In genomic region chr11:89302056-89302815, GRCm38 (mm10) we compare ENCODE assay signal across 7 mouse cellular contexts. TPM values are rescaled to one million over a fixed set of nuclear protein-coding genes. Genes with fewer than 3 reads are reported as not detected.
DNase-seq lines count a peak whose midpoint lies in the region; ATAC-seq lines count a peak whose summit lies in the region.

TSS of gene Nog (minus strand) at chr11:89302332.

- no peaks in the 10 kb centered on the region for H3K9me3 ChIP-seq in forebrain, embryonic 16.5 days (ENCODE audit: control insufficient read depth, low read length)
- H3K9me3 ChIP-seq in hindbrain, embryonic 15.5 days = no peaks in the 10 kb centered on the region
- H3K9me3 ChIP-seq in midbrain, embryonic 10.5 days (replicated peaks) = peaks cover 7% of the 10 kb centered on the region; the same call in 1 of the 2 replicates
- no peaks in the 10 kb centered on the region for H3K9me3 ChIP-seq in stomach, embryonic 15.5 days

- peaks cover 40% of the 10 kb centered on the region for H3K4me1 ChIP-seq in forebrain, embryonic 16.5 days (replicated peaks; ENCODE audit: control insufficient read depth, insufficient read depth, low read length)
- peaks cover 40% of the 10 kb centered on the region for H3K4me1 ChIP-seq in hindbrain, embryonic 15.5 days (replicated peaks)
- H3K4me1 ChIP-seq in midbrain, embryonic 10.5 days = peaks cover 51% of the 10 kb centered on the region
- H3K4me1 ChIP-seq in stomach, embryonic 15.5 days = peaks cover 24% of the 10 kb centered on the region

- no peaks in the 10 kb centered on the region for H3K36me3 ChIP-seq in forebrain, embryonic 16.5 days (ENCODE audit: control insufficient read depth, insufficient read depth)
- H3K36me3 ChIP-seq in hindbrain, embryonic 15.5 days = no peaks in the 10 kb centered on the region
- H3K36me3 ChIP-seq in midbrain, embryonic 10.5 days = no peaks in the 10 kb centered on the region
- H3K36me3 ChIP-seq in stomach, embryonic 15.5 days = no peaks in the 10 kb centered on the region

- H3K27me3 ChIP-seq in forebrain, embryonic 16.5 days (replicated peaks; ENCODE audit: control insufficient read depth, insufficient read depth, low read length) = no peaks in the 10 kb centered on the region
- no peaks in the 10 kb centered on the region for H3K27me3 ChIP-seq in hindbrain, embryonic 15.5 days
- H3K27me3 ChIP-seq in midbrain, embryonic 10.5 days (ENCODE audit: low read depth, poor library complexity, severe bottlenecking) = peaks cover 38% of the 10 kb centered on the region
- peaks cover 30% of the 10 kb centered on the region for H3K27me3 ChIP-seq in stomach, embryonic 15.5 days (replicated peaks)

- H3K4me2 ChIP-seq in forebrain, embryonic 16.5 days (ENCODE audit: low read length) = peak within 1 kb of the TSS; percentile 97
- H3K4me2 ChIP-seq in hindbrain, embryonic 15.5 days = peak within 1 kb of the TSS; percentile 93
- peak within 1 kb of the TSS; percentile 97 for H3K4me2 ChIP-seq in stomach, embryonic 15.5 days

- peak; percentile 57 for ATAC-seq in forebrain, embryonic 16.5 days
- ATAC-seq in hindbrain, embryonic 15.5 days (ENCODE audit: low FRiP score, low read depth) = peak; percentile 59
- peak; percentile 32; the same call in 1 of the 2 replicates for ATAC-seq in stomach, embryonic 15.5 days (ENCODE audit: insufficient read depth, low FRiP score, low read depth)

- under 1% methylated on average over 76 of the region's 97 CpGs for WGBS in forebrain, embryonic 16.5 days
- WGBS in hindbrain, embryonic 15.5 days = under 1% methylated on average over 86 of the region's 97 CpGs
- WGBS in midbrain, embryonic 10.5 days = under 1% methylated on average over 96 of the region's 97 CpGs
- WGBS in stomach, embryonic 15.5 days = under 1% methylated on average over 87 of the region's 97 CpGs

- H3K9ac ChIP-seq in forebrain, embryonic 16.5 days (replicated peaks; ENCODE audit: low read depth, low read length) = peak within 1 kb of the TSS; percentile 71
- peak within 1 kb of the TSS; percentile 53 for H3K9ac ChIP-seq in hindbrain, embryonic 15.5 days
- H3K9ac ChIP-seq in stomach, embryonic 15.5 days = peak within 1 kb of the TSS; percentile 33

- peak within 1 kb of the TSS; percentile 73 for H3K4me3 ChIP-seq in forebrain, embryonic 16.5 days (replicated peaks; ENCODE audit: low read length)
- peak within 1 kb of the TSS; percentile 48 for H3K4me3 ChIP-seq in hindbrain, embryonic 15.5 days
- peak within 1 kb of the TSS; percentile 80 for H3K4me3 ChIP-seq in midbrain, embryonic 10.5 days
- peak within 1 kb of the TSS; percentile 62 for H3K4me3 ChIP-seq in stomach, embryonic 15.5 days (replicated peaks)

- peak; percentile 79 for DNase-seq in ES-CJ7 (ENCODE audit: low read depth, low spot score)
- DNase-seq in adrenal gland, postnatal 36 days = peak; percentile 62 to 67
- peak; percentile 16 for DNase-seq in left cerebral cortex, adult 11 months (ENCODE audit: low spot score)
- DNase-seq in midbrain, embryonic 10.5 days (ENCODE audit: low spot score) = peak; percentile 85

- peak within 1 kb of the TSS; percentile 89 for H3K27ac ChIP-seq in forebrain, embryonic 16.5 days (ENCODE audit: low read length)
- peak within 1 kb of the TSS; percentile 90 for H3K27ac ChIP-seq in hindbrain, embryonic 15.5 days (replicated peaks)
- H3K27ac ChIP-seq in midbrain, embryonic 10.5 days (replicated peaks) = peak within 1 kb of the TSS; percentile 94
- H3K27ac ChIP-seq in stomach, embryonic 15.5 days = peak within 1 kb of the TSS; percentile 58

RNA-seq across cellular contexts. Expression of gene Nog, which starts in this region (rescaled TPM):
- under 1 TPM; 0.16 to 0.60 TPM for total RNA-seq in adrenal gland, postnatal 36 days (2021)
- polyA plus RNA-seq in forebrain, embryonic 16.5 days (2015; fragmentation: Nextera tagmentation; extraction: Ambion mirVana) = 1.7 and 2.3 TPM in 2 replicates
- 3.9 and 4.1 TPM in 2 replicates for polyA plus RNA-seq in hindbrain, embryonic 15.5 days (2015; fragmentation: Nextera tagmentation; extraction: Ambion mirVana)
- polyA plus RNA-seq in midbrain, embryonic 10.5 days (2016; fragmentation: Nextera tagmentation; extraction: Ambion mirVana) = 2.1 and 3.3 TPM in 2 replicates
- 1.7 and 2.4 TPM in 2 replicates for polyA plus RNA-seq in stomach, embryonic 15.5 days (2015; fragmentation: Nextera tagmentation; extraction: Ambion mirVana)

Comparison
In these comparisons a context has a peak if more than half of its experiments do, and no peak if none do; other contexts are left out.
1. Peak in every context shown above with its lines: DNase-seq, ATAC-seq, H3K4me3 ChIP-seq and H3K27ac ChIP-seq.
2. Peak in DNase-seq in adrenal gland, postnatal 36 days; RNA of the gene not detected or under 1 TPM.
3. DNase-seq: peak in every context shown above with its lines; median percentile 85 in midbrain, embryonic 10.5 days; 79 in ES-CJ7; 64 in adrenal gland, postnatal 36 days; 16 in left cerebral cortex, adult 11 months.